Mouse (Mus musculus) retina, embryonic 14.5 days (tissue): ENCODE results near the gene Asf1a.
A peak's percentile ranks its signal among the peaks of the same experiment; 100 is the strongest.
"Not testable (repeated sequence)": the region's sequence is repeated elsewhere in the genome, so short reads cannot be mapped to it uniquely, and the experiment has no call there.

Experiments used
- DNase-seq: peaks from one replicate; pipeline ENCODE4 v3.0.0-alpha.2; 2015; ENCODE audit warnings: low spot score

The Asf1a gene

DNA sequence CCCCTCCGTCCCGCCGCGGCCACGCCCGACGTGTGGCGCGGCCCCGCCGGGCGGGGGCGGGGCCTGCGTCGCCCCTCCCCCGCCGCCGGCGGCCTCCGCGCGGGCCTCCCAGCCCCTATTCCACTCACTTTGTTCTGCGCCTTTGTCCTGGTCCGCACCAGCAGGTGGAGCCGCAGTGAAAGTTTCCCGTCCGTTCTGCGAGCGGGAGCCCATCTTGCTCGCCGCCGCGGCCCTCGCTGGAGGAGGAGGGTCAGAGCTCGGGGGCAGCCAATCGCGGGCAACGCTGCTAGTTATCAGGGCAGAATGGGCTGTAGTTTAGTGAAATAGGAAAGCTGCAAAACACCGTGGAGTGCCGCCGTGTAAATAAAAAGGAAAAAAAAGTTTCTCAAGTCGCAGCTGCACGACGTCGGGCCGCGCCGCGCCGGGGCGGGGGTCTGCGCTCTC lies at the start of gene Asf1a:
Asf1a (plus strand) TSS at position 81 of the 444 bp plus-strand sequence.
- peak; percentile 95 for DNase-seq

DNA sequence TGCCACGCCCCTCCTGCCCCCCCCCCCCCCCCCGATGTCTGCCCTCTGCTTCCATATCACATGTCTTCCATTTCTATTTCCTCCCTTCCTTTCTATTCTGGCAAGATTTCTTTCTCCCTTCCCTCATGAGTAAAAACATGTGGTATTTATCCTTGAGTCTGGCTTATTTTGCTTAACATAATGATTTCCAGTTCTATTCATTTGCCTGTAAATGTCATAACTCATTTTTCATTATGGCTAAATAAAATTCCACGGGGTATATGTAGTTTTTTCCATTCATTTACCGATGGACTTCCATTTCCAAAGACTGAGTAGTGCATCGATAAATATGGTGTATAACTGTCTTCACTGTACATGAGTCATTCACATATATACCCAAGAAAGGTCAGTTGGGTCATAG lies 34.6 kb upstream of the Asf1a start:
- no peak for DNase-seq

- no peak for DNase-seq
These were observed 31.0 kb upstream of the Asf1a start for GRCm38 (mm10) chr10:53565538-53565937.

DNA sequence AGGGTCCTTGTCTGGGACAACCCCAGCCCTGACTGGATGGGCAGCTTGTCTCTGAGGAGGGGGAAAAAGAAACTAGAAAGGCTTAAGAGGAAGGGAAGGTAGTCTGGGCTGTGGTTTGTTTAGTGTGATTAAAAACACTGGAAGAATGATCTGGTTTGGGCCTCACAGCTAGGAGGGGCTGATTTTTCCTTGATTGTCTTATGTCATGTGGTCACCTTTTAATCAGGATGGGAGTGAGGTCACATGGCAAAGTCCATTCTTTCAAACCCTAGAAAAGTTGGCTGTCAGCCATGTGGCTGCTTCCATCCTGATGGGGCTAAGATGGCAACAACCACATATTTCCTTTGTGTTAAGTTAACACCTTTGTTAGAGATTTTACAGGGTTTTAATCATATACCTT lies 28.0 kb upstream of the Asf1a start:
- no peak for DNase-seq

DNA sequence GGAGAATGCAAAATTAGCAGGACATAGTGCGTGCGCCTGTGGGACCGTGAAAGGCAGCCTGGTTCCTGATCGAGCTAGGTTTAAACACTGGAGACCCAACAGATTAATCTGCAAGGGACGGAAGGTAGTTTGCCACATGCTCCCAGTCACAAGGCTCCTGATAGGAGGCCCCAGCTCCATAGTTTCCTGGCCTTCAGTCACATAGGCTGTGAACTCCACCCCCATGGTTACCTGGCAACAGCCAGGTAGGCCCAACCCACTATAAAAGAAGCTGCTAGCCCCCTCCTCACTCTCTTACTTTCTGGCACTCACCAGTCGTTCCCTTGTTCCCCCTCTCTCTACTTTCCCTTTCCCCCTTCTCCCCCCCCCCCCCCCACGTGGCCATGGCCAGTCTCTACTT lies 16.4 kb upstream of the Asf1a start:
- DNase-seq, result peak; percentile 12

DNA sequence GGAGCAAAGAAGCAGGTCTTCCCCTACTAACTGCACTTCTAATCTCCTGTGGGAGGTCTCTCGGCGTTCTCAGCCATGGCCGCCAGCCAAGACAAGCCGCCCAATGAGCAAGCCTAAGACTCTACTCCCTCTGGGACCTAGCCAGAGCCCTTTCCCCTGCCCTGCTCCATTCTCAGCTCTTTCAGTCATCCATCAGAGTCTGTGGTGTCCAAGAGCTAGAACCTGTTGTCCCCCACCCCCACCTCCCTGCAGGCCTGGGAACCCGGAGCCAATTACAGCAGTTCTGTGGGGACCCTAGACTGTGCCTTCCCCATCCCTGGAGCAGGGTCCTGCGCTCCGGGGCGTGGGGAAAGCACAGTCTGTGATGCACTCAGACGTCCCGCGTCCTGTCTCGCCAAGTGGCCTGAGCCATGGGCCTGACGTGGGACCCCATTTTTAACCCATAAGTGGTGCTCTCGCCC lies 15.9 kb upstream of the Asf1a start:
- peak; percentile 64 for DNase-seq

DNA sequence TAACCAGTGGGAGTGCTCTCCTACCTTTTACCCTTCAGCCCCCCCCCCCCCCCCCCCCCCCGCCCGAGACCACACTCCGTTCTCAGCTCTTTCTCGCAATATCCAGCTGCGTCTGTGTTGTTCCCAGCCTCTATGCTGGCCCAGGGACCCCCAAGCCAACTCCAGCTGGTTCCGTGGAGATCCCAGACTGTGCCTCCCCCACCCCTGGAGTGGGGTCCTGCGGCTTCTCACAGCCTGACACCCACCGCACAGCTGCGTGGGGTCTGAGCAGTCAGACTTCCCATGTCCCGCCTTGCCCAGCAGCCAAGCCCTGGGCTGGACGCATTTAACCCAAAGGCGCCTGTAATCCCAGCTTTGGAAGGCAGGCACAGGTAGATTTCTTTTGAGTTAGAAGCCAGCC lies 15.5 kb upstream of the Asf1a start:
- peak; percentile 13 for DNase-seq

GRCm38 (mm10) chr10:53585777-53586176 lies 10.8 kb upstream of the Asf1a start:
- DNase-seq, result no peak

GRCm38 (mm10) chr10:53595744-53596676 lies 547 bp upstream of the Asf1a start:
- DNase-seq, result peak; percentile 11

DNA sequence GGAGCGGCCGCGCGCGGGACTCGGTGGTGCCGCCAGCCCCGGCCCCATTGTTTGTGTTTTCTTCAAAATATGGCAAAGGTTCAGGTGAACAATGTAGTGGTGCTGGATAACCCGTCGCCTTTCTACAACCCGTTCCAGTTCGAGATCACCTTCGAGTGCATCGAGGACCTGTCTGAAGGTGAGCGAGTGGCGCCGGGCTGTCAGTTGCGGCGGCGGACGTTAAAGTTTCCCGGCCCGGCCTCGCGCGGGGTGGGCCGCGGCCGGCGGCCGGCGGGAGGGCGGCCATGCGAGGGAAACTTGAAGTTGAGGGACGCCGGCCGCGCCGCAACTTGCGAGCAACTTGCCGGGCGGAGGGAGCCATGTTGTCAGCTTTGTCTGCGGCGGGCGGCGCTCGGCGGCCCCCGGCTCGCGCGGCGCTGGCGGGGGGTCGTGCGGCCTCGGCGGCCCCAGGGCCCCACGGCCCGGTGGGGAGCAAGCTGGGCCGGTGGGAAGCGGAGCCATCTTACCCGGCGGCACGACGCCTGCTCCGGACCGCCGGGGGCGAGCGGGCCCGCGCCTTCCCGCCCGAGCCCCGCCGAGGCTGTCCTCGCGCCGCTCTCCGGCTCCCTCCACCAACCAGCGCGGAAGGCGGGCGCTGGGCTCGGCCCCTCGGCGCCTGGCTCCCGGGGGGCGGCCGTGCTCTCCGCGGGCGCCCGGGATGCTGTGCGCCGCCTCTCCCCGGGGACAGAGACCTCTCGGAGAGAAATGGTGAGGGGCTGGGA lies 744 bp downstream of the Asf1a start:
- DNase-seq, result peak; percentile 64

GRCm38 (mm10) chr10:53598821-53599220 lies 2.3 kb downstream of the Asf1a start:
- peak; percentile 26 for DNase-seq

DNA sequence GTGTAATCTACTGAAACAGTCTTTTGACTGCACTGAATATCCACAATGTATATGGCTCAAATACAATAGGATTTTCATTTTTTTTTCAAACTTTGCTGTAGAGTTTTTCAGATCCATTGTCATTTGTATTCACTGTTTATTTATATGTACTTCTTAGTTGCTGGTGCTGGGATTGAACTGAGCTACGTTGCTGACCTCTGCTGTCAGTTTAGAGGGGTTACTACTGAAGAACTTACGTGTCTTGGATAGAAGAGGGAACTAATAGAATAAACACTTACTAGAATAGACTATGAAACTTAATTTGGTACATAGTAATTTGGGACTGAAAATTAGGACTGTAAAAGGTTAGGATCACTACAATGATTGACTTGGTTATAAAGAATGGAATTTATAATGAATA lies 8.8 kb downstream of the Asf1a start:
- no peak for DNase-seq

DNA sequence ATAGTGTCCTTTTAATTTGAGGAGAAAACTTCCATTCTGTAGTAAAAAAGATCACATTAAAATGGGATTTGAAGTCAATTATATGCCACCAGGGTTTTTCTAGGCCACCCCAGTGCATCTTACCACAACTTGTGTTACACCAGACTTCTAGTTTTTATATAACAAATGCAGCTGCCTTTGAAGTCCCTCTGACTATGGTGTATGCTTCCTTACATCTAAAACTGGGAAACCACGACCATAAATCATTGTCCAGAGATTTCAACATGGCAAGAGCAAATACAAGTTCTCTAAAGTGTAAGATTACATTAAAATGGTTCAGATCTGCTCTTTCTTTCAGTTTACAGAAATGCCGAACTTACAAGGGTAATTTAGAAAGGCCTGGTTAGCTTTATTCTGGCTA lies 11.7 kb downstream of the Asf1a start:
- DNase-seq, result no peak

- peak; percentile 47 for DNase-seq
These were observed 15.6 kb downstream of the Asf1a start for GRCm38 (mm10) chr10:53612172-53612571.

DNA sequence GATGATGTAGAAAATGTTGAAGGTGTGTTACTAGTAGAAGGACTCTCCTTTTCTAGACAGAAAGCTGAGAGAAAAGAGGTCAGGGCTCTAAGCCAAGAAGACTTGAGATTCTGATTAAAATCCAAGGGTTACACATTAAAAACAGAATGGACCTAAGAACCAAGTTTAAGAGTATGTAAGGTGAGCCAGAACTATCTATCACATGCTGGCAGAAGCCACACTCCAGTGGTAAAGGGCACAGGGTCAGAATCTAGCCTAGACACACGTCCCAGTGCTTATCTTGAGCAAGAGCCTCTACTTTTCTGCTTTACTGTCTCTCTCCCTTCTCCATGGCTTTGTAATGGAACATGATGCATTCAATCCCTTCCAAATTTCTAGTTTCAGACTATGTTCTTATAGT lies 17.4 kb downstream of the Asf1a start:
- DNase-seq, result no peak

DNA sequence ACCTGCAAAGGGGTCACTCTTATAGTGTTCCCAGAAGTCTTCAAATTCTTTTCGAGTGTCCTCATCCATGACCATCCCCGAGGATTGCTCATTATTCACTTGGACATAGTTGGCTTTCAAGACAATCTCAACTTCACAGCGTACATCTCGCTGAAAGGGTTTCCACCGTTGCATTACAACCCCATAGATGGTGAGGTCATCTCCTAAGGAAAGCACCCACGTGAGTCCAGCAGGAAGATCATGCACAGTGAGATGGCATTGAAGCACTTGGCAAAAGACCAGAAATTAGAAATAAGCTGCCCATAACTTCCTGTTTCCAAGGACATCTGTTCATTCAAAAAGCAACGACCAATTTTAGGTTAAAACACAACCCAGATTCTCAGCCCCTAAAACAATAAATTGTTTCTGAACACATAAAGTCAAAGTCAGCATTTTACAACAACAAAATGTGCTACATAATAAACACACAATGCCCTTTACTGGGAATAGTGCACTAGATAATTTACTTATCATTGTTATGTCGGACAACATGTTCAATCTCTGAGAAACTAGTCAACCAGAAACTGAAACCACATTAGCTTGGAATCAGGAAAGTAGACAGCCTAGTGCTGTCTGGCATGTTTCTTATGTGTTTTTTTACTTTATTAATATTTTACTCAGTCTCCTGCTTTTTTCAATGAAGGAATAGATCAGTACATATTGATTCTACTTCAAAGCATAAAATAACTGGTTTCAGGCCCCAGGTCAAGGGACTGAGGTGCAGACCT lies 19.5 kb downstream of the Asf1a start:
- DNase-seq, result no peak

DNA sequence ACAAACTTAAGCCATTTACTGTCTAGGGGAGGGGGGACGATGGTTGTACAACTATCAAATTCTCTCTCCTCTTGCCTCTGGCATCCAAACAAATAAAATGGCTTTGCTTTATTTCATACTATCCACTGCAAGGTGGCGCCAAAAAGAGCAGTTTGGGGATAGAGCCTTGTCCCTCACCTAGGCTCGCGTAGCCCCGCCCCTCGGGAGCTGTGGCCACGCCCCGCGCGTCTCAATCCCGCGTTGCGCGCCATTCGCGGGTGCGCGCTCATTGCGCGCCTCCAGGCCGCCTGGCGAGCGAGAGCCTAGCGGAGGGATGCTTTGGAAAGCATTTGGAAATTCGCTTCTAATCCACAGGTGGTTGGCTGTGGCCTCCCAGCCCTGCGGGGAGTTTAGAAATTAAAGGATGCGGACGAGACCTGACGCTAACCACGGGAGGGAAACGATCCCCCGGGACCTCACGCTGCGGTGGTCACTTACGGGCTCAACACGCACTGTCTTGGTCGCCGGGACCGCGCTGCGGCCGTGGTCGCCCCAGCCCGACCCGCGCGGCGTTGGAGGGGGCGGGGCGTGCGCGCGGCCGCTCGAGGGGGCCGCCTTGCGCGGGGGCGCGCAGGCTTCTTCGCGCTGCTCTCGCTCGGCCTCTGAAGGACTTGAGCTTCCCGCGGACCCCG lies 32.8 kb downstream of the Asf1a start:
- DNase-seq, result peak; percentile 93

DNA sequence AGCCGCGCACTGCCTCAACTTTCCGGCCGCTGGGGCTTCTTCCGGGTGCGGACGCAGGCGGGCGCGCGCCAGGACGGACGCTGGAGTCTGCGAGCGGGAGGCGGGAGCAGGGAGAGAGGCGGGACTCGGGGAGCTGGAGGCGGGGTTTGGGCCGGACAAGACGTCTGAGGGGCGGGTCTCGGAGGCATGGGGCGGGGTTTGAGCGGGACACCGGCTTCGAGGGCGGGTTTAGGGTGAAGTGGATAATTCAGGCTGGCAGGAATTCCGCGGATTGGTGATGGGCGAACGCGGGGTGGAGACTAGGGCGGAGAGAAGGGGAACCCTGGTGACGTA lies 33.3 kb downstream of the Asf1a start:
- DNase-seq, result peak; percentile 98

- DNase-seq, result not testable (repeated sequence)
These were observed 33.8 kb downstream of the Asf1a start, which contains the start of gene Mcm9 for GRCm38 (mm10) chr10:53630339-53630738. Mcm9 (minus strand) TSS chr10:53630439.

DNA sequence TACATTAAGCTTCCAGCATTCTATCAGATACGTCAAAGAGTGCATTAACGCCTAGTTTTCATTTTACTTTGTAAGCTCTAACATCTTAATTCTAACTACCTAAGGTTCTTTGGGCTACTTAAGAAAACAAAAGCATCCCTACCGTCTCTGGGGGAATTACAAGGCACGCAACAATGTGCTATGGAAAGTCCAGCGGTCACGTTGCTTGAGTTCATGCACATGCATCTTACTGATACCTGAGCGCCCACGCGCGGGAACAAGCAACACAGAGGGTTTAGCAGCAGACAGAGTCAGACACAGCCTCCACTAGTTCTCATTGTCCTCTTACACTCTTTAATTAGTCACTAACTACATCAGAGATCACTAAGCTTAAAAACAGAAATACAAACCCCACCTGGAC lies 37.6 kb downstream of the Asf1a start:
- no peak for DNase-seq

GRCm38 (mm10) chr10:53635246-53635971 lies 38.9 kb downstream of the Asf1a start:
- no peak for DNase-seq
